Mouse (Mus musculus) mesoderm, embryonic 11.5 days (tissue): Measurements from ENCODE around the gene A430078G23Rik.
A peak's percentile ranks its signal among the peaks of the same experiment; 100 is the strongest.

Experiments used
- DNase-seq: peaks from one replicate; pipeline ENCODE4 v3.0.0-alpha.2; 2012; ENCODE audit warnings: low read depth, low spot score

Gene A430078G23Rik

DNA sequence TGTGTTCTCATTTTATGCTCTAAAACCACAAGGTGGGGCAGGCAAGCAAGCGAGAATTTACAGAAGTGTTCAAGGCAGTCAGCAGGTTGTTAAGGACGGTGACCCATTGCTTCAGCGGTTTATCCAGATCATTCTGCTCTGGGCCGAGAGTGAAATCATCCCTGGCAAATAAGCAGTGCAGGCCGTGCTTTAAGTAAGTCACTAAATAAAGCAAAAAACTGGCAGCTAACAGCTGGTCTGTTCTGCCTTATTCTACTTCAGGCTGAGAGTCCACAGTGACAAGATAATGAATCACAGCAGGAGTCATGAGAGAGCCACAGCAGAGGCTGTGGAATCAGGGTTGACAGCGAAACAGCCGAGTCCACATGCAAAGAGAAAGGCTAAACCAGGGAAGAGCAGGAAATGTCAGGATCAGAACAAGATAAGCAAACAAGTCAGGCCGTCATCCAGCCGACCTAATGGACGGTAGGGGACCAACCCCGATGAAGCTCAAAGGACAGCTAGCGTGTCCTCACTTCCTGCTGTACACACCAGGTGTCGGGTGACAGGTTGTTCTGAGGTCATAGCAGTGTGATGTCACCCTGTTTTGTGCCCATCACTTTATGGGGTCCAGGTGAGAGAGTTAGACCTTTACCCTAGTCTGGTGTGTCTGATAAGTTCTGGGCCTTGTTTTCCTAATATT, 4.9 kb upstream of the A430078G23Rik start:
- peak; percentile 17 for DNase-seq

DNA sequence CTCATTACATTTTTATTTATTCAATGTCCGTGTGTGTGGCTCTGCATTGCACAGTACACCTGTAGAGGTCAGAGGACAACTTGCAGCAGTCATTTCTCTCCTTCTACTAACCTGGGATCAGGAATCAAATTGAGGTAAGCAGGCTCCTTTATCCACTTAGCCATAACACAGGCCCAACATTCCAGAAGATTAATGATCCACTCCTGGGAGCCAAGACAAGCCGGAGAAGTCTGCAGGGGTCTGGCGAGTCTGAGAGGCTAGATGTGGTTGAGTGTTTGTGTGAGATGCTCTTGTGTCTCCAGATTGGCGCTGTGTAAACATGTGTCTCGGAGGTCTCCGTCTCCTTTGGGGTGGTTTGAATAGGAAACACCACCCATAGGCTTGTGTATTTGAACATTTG, 2.5 kb upstream of the A430078G23Rik start:
- DNase-seq = no peak

DNA sequence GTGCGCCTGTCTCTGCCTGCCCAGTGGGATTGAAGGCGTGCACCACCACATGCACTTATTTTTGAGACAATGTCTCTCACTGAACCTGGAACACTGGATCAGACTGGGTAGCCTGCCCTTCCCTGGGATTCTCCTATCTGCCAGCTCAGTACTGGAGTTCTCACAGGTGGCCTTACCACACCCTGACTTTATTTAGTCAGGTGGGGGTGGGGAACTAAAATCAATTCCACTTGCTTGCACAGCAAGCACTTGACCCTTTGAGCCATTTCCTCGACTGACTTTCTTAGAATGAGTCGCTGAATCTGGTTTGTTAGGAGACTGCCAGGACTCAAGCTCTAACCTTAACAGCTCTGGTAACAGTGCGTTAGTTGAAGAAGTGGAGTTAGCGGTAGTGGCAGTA, 500 bp upstream of the A430078G23Rik start:
- no peak for DNase-seq

DNA sequence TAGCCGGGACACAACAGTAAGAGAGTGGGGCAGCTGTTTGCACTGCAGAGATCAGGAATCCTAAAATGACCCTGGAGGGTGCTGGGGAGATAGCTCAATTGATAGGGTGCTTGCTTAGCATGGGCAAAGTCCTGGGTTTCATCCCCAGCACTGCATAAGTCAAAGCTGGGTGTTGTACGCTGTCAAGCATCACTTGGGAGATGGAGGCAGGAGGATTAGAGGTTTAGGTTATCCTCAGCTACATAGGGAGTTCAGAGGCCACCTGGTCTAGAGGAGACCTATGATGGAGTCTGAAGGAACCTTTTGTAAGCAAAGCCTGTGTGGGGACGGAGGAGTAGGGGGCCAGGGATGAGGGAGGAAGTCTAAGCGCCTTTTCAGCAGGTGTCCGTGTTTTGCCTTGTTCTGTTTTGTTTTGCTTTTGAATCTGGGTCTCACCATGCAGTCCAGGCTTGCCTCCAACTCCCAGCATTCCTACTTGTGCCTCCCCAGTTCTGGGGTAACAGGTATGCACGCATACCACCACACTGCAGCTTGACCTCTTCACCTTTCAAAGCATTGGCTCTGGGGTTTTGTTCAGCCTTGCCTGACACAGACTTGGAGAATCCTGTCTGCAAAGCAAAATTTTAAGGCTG, 712 bp downstream of the A430078G23Rik start:
- no peak for DNase-seq

DNA sequence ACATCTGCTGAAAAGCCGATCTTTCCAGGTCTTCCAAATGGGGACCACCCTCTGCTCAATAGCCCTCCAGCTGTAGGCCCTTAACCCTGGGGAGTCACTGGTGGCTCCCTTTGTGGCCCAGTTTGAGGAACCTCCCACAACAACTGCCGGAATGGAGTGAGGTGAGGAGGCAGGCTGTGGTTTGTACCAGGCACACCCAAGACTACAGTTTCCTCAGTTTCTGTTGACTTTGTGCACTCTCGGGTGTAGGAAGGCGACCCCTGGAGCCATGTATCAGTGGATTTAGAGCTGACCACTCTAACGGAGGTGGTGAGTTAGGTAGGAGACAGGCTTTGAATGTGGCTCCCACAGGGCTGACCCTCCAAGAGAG, 1.2 kb downstream of the A430078G23Rik start:
- DNase-seq = no peak

DNA sequence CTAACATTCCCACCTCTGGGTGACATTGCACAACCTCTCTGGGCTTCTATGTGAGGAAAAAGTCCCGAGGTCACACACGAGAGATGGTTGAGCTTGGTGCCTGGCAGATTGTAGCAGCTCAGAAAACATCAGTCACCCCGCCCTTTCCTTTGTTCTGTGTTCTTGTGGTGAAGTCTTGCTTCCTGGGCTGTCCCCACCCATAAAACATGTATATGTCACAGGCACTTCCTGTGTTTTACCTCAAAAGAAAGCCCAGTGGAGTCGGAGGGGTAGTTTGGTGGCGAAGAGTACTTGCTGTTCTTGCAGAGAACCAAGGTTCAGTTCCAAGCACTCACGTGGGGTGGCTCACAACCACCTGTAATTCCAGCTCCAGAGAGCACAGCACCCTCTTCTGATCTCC, 2.4 kb downstream of the A430078G23Rik start:
- DNase-seq = no peak

DNA sequence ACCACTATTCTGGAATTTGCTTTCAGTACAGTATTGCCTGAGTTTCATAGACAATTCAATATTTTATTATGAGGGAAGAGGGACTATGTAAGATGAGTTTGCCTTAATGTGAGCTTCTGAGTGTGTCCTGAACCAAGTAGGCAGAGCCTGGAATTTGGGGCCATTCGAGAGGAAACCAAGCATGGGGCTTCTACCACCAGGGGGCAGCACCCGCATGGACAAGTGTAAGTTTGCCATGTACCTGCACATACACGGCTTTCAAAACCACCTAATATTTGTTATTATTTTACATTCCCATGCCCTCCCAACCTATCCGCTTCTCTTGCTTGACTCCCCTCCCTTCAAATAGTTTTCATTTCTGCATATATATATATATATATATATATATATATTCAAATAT, 4.8 kb downstream of the A430078G23Rik start:
- peak; percentile 79 for DNase-seq

DNA sequence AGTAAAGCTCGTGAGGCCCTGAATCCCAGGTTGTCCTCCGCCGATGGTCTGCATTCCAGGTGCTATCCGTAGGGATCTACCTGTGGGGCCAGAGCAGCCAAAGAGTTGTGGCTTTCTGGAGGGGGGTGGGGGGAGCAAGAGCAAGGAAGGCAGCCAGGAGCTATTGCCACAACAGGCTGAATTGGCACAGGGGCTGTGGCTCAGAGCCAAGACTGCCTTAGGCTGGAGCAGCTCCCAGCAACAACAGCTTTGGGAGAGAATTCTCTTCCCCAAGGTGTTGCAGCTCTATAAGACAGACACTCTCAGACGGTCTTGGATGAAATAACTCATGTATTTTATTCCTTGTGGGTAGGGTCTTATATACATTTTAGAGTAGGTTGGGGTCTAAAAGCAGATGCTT, 13.9 kb downstream of the A430078G23Rik start:
- no peak for DNase-seq

DNA sequence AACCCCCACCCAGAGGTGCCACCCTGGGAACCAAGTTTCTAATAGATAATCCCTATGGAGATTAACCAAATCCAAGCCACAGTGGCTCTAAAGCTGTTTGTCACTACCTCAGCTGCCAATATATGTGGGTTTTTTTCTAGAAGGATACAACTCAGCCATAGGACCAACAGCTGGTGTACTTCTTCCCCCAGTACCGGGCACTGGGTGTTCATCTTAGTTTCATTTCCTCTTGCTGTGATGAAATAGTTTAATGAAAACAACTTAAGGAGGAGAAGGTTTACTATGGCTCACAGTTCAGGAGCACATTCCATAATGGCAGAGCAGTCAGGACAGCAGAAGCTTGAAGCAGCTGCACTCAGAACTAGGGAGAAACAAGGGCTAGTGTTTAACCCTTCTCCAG, 14.9 kb downstream of the A430078G23Rik start:
- no peak for DNase-seq

DNA sequence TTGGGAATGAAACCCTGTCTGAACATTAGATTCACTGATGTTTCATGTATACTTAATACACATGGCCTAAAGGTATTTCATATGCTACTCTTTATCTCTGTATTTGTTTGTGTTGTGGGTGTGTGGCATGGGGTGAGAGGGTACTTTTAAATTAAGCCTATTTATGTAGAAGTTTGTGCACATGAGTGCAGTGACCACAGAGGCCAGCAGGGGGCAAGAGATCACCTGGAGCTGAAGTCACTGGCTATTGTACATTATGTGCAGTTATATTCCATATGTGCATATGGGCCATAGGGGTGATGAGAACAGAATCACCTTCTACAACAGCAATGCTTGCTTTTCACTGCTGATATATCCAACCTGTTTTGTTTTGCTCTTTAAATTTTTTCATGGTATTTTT, 22.5 kb downstream of the A430078G23Rik start:
- DNase-seq = no peak

DNA sequence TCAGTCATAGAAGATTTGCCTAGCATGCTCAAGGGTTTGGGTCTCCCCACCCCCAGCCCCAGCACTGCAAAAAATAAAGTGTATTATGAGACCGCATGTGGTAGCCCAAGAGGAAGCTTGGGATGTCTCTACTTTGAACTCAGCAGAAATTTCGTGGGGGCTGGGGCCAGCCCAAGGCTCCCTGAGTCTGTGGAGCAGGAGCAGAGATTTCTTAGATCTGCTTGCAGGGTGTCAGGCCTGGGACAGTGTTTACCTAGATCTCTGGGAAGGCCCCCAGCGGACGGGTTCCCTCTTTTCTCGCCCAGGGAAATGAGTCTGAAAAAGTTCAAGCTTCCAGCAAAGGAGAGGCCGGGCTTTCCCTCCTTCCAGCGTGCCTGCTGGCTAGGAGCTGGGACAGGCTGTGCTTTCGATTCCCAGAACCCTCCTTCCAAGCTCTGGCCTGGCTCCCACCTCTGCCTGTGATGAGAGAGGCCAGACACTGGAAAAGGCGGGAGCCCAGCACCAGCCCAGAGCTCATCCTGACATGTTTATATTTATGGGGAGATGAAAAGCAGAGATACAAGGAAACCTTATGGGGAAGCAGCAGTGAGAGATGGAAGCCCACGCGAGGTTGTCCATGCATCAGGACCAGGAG, 23.5 kb downstream of the A430078G23Rik start:
- DNase-seq = no peak

DNA sequence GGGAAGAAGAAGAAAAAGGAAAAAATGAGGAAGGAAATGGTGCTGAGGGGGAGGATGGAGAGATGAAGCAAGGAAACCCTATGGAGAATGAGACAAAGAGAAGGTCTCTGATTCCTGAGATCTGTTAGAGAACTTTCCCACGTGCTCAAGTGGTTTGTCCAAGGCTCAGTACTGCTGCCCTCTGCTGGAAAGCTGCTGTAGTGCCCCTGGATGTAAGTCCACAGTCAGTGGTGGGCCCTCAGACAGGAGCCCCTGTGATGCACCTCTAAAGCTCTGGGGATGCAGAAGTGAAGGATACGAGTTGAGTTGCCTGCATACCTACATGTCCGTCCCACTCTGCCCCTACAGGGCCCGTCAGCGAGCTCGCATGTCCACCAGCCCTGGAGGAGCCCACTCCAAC, 34.1 kb downstream of the A430078G23Rik start:
- peak; percentile 73 for DNase-seq

DNA sequence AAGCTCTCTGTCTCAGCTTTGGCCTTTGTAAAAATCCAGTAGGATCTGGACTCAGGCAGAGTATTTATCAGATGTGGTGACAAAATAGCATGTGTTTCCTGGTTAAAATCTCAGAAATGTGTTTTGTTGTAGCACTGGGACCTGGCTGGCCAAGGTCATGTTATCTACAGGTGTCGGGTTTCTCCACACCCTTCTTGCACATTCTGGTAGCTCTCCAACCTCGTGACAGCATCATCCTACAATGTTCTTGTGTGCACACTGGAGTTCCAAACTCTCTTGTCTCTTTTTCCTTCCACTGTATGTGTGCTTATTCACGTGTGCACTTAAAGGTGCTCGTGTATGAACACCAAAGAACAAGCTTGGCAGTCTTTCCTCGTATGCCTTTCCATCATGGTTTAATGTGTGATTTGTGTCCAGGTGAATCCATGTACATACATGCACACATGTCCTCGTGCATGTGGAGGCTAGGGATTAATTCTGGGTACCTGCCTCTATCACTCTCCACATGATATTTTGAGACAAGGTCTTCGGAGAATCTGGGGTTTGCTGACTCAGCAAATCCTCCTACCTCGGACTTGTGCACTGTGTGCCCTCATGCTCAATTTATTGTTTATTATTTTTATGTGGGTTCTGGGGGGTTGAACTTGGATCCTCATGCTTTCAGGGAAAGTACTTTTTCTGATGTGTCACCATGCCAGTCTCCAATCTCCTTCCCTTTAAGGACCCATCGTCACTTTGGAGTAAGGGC, 35.5 kb downstream of the A430078G23Rik start:
- DNase-seq = no peak

DNA sequence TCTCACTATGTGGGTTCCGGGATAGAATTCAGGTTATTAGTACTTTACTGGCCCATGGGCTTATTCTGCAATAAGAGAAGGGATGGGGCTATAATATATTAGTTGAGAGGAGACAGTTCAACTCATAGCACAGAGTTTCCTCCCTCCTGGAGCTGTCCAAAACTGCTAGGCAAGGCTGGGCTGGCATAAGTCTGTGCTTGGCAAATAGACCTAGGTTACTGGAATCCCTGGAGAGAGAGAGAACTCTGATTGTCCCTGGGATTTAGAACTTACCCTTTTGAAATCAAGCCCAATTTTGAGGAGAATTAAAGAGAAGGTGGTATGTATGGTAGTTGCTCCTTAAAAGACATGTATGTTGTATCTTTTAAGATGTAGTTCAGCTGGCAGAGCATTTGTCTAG, 36.3 kb downstream of the A430078G23Rik start:
- no peak for DNase-seq

DNA sequence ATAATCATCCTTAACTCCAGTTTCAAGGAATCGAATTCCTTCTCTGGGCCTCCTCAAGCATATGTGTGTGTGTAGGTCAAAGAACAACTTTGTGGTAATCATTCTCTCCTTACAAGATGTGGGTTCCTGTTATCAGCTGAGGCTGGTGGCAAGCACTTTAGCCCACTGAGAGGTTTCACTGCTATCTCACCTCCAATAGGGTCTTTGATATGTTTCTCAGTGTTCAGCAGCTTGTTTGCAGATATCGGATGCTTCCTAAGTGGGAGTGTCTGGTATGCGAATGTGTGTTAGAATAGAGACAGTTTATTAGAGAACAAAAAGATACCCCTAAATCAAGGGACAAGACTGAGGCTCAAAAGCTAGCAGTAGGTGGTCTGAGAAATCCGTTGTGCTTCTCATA, 39.1 kb downstream of the A430078G23Rik start:
- DNase-seq = no peak

DNA sequence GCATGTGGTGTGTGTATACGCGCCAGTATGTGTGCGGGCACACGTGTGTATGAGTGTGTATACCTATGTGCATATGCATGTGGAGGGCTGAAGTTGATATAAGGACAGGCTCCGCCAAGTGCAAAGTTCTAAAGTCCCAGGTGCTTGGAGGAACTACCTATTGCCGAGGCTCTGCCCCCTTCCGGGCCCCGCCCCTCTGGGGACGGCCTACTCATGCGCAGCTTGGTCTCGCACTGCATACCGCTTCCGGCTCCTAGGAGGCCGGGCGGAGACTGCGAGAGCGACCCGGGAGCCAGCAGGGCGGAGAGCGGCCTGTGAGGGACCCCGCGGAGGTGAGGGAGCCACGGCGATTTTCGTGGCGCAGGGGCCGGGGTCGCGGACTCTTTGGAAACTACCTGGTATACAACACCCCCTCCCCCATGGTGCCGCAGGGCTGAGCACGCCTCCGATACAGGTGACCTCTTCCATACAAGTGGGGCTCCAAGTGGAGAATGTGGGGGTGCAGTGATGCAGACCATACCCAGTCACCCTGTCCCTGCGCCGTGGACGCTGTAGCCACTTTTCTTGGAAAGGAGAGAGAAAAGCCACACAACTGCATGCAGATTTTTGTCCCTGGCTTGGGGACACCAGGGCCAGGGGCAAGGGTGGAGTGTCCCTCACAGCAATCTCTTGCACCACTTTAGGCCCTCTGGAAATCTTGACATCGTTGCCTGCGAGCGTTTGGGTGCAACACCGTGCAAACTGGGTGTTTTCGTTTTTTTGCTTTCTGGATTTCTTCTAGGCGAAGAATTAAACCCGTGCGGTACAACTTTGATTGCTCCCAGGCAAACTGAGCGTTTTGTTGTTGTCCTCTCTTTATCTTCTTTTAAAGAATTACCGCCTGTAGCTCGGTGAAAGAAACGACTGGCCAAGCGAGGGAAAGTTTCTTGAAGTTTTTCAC, 39.8 kb downstream of the A430078G23Rik start, which contains the start of gene Arhgef18:
Gene Arhgef18 (plus strand): TSS at position 236 of the 940 bp plus-strand sequence.
- DNase-seq = peak; percentile 85

DNA sequence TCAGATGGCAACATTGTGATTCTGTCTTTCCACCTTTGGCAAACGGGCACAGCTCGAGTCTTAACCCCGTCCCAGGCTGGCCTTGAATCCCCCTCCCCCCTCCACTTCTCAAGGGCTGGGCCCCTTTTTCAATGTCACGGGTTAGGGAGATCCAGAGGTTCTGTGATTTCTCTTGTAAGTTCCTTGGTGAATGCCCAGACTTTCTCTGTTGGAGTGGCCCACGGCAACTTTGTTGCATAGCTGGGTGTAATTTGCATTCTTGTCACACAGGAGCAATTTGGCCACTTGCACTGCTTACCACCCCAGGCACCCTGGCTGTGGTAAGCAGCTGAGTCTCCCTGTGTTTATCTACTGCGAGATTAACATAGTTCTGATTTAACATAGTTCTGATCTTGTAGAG, 41.4 kb downstream of the A430078G23Rik start:
- no peak for DNase-seq

DNA sequence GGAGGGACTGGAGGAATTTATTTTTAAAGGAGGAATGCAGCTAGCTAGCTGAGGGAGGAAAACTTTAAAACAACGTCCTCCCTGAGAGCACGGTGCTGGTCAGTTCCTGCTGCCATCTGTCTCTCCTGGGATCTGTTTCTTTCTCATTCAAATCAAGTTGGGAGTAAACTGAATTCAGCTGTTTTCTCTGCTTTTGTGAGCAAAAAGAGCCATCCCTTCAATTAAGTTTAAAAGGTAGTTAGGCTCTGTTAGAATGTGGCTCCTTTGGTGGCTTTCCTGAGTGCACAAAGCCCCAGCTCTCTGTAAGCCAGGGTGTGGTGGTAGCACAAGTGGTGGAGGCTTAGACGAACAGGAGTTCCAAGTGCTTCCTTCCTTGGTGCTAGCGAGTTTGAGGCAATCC, 42.0 kb downstream of the A430078G23Rik start:
- DNase-seq = no peak

DNA sequence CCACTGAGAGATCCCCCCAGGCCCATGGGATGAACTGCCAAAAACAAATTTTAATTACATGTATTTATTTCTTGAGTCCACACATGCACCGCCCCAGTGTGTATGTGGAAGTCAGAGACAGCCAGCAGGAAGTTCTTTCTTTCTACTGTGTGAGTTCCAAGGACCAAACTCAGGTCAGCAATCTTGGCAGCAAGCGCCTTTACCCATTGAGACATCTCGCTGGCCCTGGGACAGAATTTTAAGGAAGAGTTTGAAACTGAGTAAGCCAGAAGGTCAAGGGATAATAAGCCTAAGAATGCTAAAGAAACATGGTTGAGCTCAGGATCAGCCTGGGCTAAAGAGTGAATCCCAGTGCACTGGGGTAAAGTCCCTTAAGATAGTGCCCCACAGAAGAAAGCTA, 44.4 kb downstream of the A430078G23Rik start:
- no peak for DNase-seq

DNA sequence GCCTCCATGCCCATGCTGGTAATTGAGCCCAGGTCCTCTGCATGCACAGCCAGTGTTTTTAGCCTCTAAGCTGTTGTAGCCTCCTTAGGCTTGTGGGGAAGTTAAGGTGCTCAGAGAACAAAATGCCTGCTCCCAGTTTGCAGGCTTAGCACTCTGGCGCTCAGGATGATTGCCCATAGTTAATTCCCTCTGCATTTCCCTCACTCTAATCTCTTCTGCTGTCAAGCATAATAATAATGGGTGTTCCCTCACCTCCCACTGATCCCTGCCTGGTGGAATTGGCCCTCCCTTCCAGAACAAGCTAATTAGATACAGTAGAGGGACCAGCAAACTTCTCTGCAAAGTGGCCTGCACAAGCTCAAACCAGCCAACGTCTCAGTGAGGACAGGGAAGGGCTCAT, 47.3 kb downstream of the A430078G23Rik start:
- no peak for DNase-seq

DNA sequence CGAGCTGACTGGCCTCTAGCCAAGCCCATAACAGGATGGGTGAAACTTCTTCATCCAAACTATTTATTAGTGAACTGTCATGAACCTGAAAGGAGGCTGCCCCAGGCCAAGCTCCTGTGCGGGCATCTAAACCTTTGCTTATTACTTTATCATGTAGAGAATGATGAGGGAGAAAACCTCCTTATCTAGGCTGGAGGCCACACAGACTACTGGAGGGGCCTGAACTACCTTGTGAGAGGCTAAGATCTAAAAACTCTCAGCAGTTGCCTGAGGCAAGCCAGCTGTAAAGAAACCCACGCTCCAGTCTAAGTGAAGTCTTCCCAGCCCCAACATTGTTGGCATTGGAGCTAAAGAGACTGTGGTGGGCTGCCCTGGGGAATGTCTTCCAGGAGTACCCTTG, 54.2 kb downstream of the A430078G23Rik start:
- DNase-seq = no peak
